Mouse (Mus musculus): ENCODE measurements around the gene Sin3b.

- TF ChIP-seq CTCF (IDR thresholded peaks at IDR 0.05; ENCODE audit: borderline replicate concordance, control insufficient read depth, extremely low read depth, insufficient read depth, low read length, poor library complexity) (no peak), POLR2A (IDR thresholded peaks at IDR 0.05; ENCODE audit: control insufficient read depth, extremely low read depth, insufficient read depth, low read length, poor library complexity) (no peak)
These were observed 30.7 kb downstream of the Sin3b start for GRCm38 (mm10) chr8:72753781-72754180.
